Comparison of ENCODE assay signal across 8 mouse cellular contexts in the genomic region with DNA sequence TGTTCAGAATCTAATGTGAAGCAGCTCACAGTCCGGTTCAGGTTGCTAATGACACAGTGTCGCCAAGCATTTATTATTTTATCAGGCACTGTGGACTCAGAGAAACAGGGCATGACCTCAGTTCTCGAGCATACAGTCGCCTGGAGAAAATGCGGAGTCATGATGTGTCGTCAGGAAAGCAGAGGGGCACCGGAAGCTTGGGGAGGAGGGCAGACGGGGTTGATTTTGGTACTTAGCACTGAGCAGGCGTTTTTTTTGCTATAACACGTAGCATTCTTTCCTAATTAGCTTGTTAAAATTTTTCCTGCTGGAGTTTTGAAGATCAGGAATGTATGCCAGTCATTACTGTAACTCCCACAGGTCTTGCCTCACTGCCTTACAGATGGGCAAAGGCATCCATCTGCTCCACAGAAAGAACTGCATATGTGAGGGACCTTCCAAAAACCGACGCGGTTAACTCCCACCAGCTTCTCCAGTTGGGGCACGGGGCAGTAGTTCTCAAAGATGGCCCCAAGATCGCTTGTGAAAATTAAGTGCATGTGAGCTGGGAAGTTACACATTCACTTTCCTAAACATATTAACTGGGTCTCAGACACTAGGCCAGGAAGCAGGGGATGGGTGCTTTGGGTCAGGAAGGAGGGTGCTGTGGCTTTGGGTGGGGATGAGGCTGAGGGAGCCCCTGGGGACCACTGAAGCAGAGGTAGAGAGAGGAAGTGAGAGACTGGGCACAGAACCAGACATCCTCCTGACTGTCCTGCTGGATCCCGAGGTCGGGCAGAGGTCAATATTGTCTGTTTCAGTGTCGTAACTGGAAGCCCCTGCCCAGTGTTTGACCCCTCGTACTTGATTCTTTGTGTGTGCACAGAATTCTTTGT. TPM values are rescaled to one million over a fixed set of nuclear protein-coding genes. Genes with fewer than 3 reads are reported as not detected.
DNase-seq lines count a peak whose midpoint lies in the region; ATAC-seq lines count a peak whose summit lies in the region.

No protein-coding gene starts in this region.

- no peak overlapping the region for H3K4me3 ChIP-seq in macrophage (ENCODE audit: inconsistent target)

- H3K36me3 ChIP-seq in macrophage (ENCODE audit: inconsistent target) = no peaks in the 10 kb centered on the region

- peak; percentile 35 for DNase-seq in CD4-positive, CD25-positive, alpha-beta regulatory T cell, adult 2 months (ENCODE audit: low read depth, low spot score)
- peak; percentile 79 for DNase-seq in MN1 (ENCODE audit: low spot score)
- peak; percentile 43 for DNase-seq in kidney, adult 11 months
- DNase-seq in cerebellum, postnatal 10 days = no peak
- DNase-seq in frontal cortex, adult 2 months (ENCODE audit: extremely low spot score in 1 of 2, low spot score in 1 of 2) = no peak
- DNase-seq in left cerebral cortex, postnatal 4 days = no peak

- 4% methylated on average over 17 of the region's 19 CpGs for WGBS in macrophage (ENCODE audit: missing documents)

- H3K27ac ChIP-seq in macrophage = peak overlapping the region; percentile 76

- intact Hi-C loops in left cerebral cortex, postnatal 4 days (cut with DNase I) = loop anchor here (10.0 kb wide), 1 partner anchor 170 kb away; a partner anchor contains a TSS

- no peak for ATAC-seq in CD4-positive, CD25-positive, alpha-beta regulatory T cell, adult 4 months

- no peaks in the 10 kb centered on the region for H3K79me2 ChIP-seq in macrophage (ENCODE audit: inconsistent target)

RNA-seq across cellular contexts. Expression of a gene that starts 19.4 kb away (rescaled TPM):
- polyA plus RNA-seq in CD4-positive, CD25-positive, alpha-beta regulatory T cell, adult 4 months (2017; shearing (Covaris generic)) = 10 to 100 TPM; 17.5 to 20.6 TPM
- total RNA-seq in macrophage (2018; cell fraction: chromatin; rRNA removed) = 1,000 to 10,000 TPM in 5 of 26 experiments, 100 to 1,000 TPM in 21; 113 to 1,687 (median 414) TPM
- total RNA-seq in macrophage (2018; cell fraction: cytosol; rRNA removed) = 100 to 1,000 TPM in 10 of 26 experiments, 10 to 100 TPM in 16; 62.8 to 371 (median 91.2) TPM
- total RNA-seq in macrophage (2018; cell fraction: nucleus; rRNA removed) = 100 to 1,000 TPM in 22 of 26 experiments, 10 to 100 TPM in 4; 65.8 to 967 (median 266) TPM
- polyA plus RNA-seq in macrophage (2018) = 84.0 to 182 TPM (median 96.0 TPM) in 3 replicates
- polyA plus RNA-seq in frontal cortex, adult 2 months (2012; rRNA removed) = 47.5 and 51.4 TPM in 2 replicates
- 10 to 100 TPM; 90.2 to 94.2 TPM for total RNA-seq in left cerebral cortex, postnatal 4 days (2021)

RNA-seq across cellular contexts. Expression of a gene that starts 50.4 kb away (rescaled TPM):
- polyA plus RNA-seq in CD4-positive, CD25-positive, alpha-beta regulatory T cell, adult 4 months (2017; shearing (Covaris generic)) = 10 to 100 TPM; 72.3 to 84.2 TPM
- total RNA-seq in macrophage (2018; cell fraction: chromatin; rRNA removed) = 10 to 100 TPM in 24 of 26 experiments, 1 to 10 TPM in 2; 7.0 to 46.0 (median 18.5) TPM
- total RNA-seq in macrophage (2018; cell fraction: cytosol; rRNA removed) = 10 to 100 TPM in 6 of 26 experiments, 1 to 10 TPM in 20; 7.6 to 13.6 (median 9.1) TPM
- total RNA-seq in macrophage (2018; cell fraction: nucleus; rRNA removed) = 10 to 100 TPM in 16 of 26 experiments, 1 to 10 TPM in 10; 5.2 to 34.7 (median 11.6) TPM
- 8.4 to 14.1 TPM (median 8.8 TPM) in 3 replicates for polyA plus RNA-seq in macrophage (2018)
- polyA plus RNA-seq in frontal cortex, adult 2 months (2012; rRNA removed) = 49.0 and 61.6 TPM in 2 replicates
- total RNA-seq in left cerebral cortex, postnatal 4 days (2021) = 10 to 100 TPM; 50.6 to 54.3 TPM

RNA-seq across cellular contexts. Expression of a gene that starts 52.1 kb away (rescaled TPM):
- under 1 TPM; 0.58 to 0.98 TPM for polyA plus RNA-seq in CD4-positive, CD25-positive, alpha-beta regulatory T cell, adult 4 months (2017; shearing (Covaris generic))
- total RNA-seq in macrophage (2018; cell fraction: chromatin; rRNA removed) = 100 to 1,000 TPM in 17 of 26 experiments, 10 to 100 TPM in 9; 48.3 to 953 (median 167) TPM
- 10 to 100 TPM in 2 of 26 experiments, 1 to 10 TPM in 16, under 1 TPM in 8; 0.33 to 11.8 (median 2.0) TPM for total RNA-seq in macrophage (2018; cell fraction: cytosol; rRNA removed)
- 100 to 1,000 TPM in 14 of 26 experiments, 10 to 100 TPM in 12; 19.1 to 576 (median 103) TPM for total RNA-seq in macrophage (2018; cell fraction: nucleus; rRNA removed)
- 0.26 to 0.80 TPM (median 0.35 TPM) in 3 replicates for polyA plus RNA-seq in macrophage (2018)
- polyA plus RNA-seq in frontal cortex, adult 2 months (2012; rRNA removed) = 0.42 and 0.69 TPM in 2 replicates
- 1 to 10 TPM; 3.0 to 4.5 TPM for total RNA-seq in left cerebral cortex, postnatal 4 days (2021)

Comparison
In these comparisons a context has a peak if more than half of its experiments do, and no peak if none do; other contexts are left out.
1. DNase-seq: peak in CD4-positive, CD25-positive, alpha-beta regulatory T cell, adult 2 months (single experiment), MN1 (single experiment) and kidney, adult 11 months (single experiment); none in cerebellum, postnatal 10 days (0 of 2), frontal cortex, adult 2 months (0 of 2) and left cerebral cortex, postnatal 4 days (single experiment).